Mouse (Mus musculus) testis, postnatal 10 days (tissue): ENCODE data around the gene Skor1.

Experiments used
- DNase-seq: peaks from one replicate; pipeline ENCODE4 v3.0.0; 2021; ENCODE audit warnings: low spot score

Skor1 gene

GRCm38 (mm10) chr9:63091101-63091921 lies 57.5 kb downstream of the Skor1 start:
- no peak for DNase-seq

- DNase-seq, result no peak
Observed at GRCm38 (mm10) chr9:63089141-63089540, 59.6 kb downstream of the Skor1 start.
